Mouse (Mus musculus) 3134 (cell line): Measurements from ENCODE around the gene Zfp36l1.

Experiments
- DNase-seq: peaks from one replicate; pipeline ENCODE4 v3.0.0-alpha.2; 2011; ENCODE audit warnings: low spot score; ENCODE audit not compliant: insufficient read length; ENCODE audit errors: extremely low read depth

Gene Zfp36l1

GRCm38 (mm10) chr12:80112852-80113551 lies at the start of gene Zfp36l1:
Gene Zfp36l1 (minus strand): TSS chr12:80113013.
- DNase-seq = peak; percentile 96

GRCm38 (mm10) chr12:80162448-80162847 lies 49.6 kb upstream of the Zfp36l1 start:
- no peak for DNase-seq

GRCm38 (mm10) chr12:80157675-80158074 lies 44.9 kb upstream of the Zfp36l1 start:
- DNase-seq = no peak

- no peak for DNase-seq
Measured at GRCm38 (mm10) chr12:80153687-80154326, 41.0 kb upstream of the Zfp36l1 start.

GRCm38 (mm10) chr12:80153078-80153477 lies 40.3 kb upstream of the Zfp36l1 start:
- no peak for DNase-seq

- no peak for DNase-seq
Measured at GRCm38 (mm10) chr12:80151821-80152220, 39.0 kb upstream of the Zfp36l1 start.

- DNase-seq = no peak
Measured at GRCm38 (mm10) chr12:80150624-80151023, 37.8 kb upstream of the Zfp36l1 start.

GRCm38 (mm10) chr12:80147563-80148214 lies 34.9 kb upstream of the Zfp36l1 start:
- no peak for DNase-seq

GRCm38 (mm10) chr12:80146227-80147223 lies 33.7 kb upstream of the Zfp36l1 start:
- DNase-seq = peak; percentile 77

- DNase-seq = no peak
Measured at GRCm38 (mm10) chr12:80145365-80145764, 32.6 kb upstream of the Zfp36l1 start.

- no peak for DNase-seq
Measured at GRCm38 (mm10) chr12:80144846-80145245, 32.0 kb upstream of the Zfp36l1 start.

- DNase-seq = peak; percentile 57
Measured at GRCm38 (mm10) chr12:80141470-80141869, 28.7 kb upstream of the Zfp36l1 start.

GRCm38 (mm10) chr12:80141011-80141410 lies 28.2 kb upstream of the Zfp36l1 start:
- DNase-seq = peak; percentile 58

GRCm38 (mm10) chr12:80137744-80138143 lies 24.9 kb upstream of the Zfp36l1 start:
- DNase-seq = no peak

- DNase-seq = no peak
Measured at GRCm38 (mm10) chr12:80137246-80137645, 24.4 kb upstream of the Zfp36l1 start.

GRCm38 (mm10) chr12:80136264-80136930 lies 23.6 kb upstream of the Zfp36l1 start:
- DNase-seq = no peak

GRCm38 (mm10) chr12:80135173-80135572 lies 22.4 kb upstream of the Zfp36l1 start:
- DNase-seq = no peak

- DNase-seq = no peak
Measured at GRCm38 (mm10) chr12:80133011-80133545, 20.3 kb upstream of the Zfp36l1 start.

- peak; percentile 91 for DNase-seq
Measured at GRCm38 (mm10) chr12:80132250-80133003, 19.6 kb upstream of the Zfp36l1 start.
